Mouse (Mus musculus): ENCODE measurements around the gene Slc27a2.
"Not testable (repeated sequence)": the region's sequence is repeated elsewhere in the genome, so short reads cannot be mapped to it uniquely, and the experiment has no call there.

Gene Slc27a2

DNA sequence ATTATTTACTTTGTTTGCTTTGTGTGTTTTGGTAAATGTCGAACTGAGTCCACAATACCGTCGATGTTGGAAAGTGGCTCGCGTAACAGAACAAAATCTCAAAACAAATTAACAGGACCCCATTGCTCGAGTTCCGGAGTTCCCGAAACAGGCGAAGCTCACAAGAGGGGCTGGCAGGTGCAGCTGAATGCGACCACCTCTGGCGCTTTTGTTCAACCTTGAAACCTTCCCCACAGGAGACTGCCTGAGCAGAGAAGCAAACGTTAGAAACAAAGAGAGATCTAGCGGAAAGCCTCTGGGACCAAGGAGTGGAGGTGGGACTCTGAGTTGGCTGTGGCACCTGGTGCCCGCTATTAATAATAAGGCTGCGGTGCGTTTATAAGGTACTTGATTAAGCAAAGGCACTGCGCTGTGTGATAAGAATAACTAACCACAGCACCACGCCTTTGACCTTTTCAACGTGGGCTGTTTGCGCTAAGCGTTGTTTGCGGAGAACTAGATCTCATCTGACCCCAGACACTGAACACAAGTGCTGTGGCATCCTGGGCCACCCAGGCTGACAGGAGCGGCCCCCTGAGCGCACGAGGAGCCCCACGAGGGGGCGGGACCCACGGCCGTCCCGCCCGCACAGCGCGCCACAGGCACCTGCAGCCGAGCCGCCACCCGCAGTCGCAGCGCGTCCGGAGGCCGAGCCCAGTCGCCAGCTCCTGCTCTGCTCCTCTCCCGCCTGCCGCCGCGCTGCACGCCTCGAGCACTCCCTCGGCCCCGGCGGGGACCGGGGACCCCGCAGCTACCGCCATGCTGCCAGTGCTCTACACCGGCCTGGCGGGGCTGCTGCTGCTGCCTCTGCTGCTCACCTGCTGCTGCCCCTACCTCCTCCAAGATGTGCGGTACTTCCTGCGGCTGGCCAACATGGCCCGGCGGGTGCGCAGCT, at the start of gene Slc27a2:
Gene Slc27a2 (plus strand): TSS at position 51 of the 934 bp plus-strand sequence.
- no peak for DNase-seq (ENCODE audit: low spot score)

DNA sequence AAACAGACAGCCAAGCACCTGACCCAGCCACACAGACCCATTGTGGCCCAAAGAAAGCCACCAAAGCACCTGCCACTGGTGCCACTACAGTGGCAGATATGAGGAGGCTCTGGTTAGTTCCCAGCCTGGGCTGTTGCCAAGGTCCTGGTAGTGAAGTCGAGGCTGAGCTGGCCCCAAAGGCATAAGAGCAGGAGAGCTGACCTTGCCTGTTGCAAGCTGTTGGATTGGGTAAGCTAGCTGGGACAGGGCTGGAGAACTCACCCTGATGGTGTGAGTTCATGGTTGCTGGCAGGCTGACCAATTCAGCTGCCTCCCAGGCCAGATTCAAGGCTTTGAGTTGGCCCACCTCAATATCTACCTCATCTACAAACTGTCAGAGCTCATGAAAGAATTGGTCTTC, 47.1 kb upstream of the Slc27a2 start:
- DNase-seq (ENCODE audit: low spot score) = no peak

DNA sequence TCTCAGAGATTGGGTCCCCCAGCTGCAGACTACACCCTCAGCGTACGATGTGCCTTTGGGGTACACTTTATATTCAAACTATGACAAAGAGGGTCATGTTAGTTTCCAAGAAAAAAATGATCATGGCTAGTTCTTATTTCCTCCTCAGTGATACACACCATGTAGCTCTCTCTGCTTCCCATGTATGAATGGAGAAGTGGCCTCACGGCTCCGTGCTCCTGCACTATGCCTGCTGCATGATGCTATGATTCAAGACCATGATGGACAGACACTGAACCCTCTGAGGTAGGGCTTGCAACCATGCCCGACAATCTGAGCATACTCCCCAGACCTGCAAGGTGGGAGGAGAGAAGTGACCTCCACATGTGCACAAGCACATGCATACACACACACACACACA, 44.7 kb upstream of the Slc27a2 start:
- no peak for DNase-seq (ENCODE audit: low spot score)

DNA sequence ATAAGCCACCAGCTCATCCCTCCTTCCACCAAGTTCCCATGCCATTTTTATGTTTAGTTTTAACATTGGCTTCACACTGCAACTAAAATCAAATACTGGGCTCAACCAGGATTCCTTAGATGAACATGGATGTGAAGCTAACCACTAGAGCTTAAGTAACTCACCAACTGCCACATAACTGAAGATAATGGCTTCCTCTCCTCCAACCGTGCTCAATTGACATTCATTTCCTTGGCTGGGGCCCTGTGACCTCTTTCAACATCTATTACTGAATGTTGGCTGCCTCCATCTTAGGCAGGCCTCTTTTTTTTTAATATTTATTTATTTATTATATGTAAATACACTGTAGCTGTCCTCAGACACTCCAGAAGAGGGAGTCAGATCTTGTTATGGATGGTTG, 44.0 kb upstream of the Slc27a2 start:
- no peak for DNase-seq (ENCODE audit: low spot score)

DNA sequence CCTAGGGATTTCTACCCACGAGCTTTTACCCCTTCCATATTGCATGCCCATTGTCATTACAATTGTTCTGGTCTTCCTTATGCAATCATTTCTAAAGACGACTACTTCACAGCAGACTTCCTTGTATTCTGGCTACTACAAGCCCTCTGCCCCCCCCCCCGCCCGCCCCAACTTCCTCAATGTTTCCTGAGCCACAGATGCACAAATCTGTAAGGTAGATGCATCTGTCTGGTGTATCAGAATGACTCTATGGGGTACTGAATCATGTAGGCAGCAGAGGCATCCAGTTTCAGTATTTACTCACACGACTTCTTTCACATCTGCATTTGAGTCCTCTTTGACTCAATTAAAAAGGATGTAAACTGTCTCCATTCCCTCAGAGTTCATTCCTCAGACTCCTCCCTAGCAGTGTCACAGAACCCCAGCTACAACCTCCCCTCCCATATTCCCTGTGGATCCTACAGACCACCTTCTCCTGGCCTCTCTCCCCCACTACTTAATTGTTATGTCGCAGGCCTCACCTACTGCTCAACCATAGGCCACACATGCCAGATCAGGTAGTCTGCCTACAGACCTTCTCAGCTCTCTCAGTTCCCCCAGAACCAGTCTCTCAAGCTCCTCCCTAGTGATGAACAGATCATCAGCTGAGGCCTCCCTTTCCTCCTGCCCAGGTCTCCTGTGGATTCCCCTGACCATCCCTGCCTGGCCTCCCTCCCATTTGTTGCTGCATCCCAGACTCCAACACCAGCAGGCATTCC, 37.0 kb upstream of the Slc27a2 start:
- DNase-seq (ENCODE audit: low spot score) = no peak

DNA sequence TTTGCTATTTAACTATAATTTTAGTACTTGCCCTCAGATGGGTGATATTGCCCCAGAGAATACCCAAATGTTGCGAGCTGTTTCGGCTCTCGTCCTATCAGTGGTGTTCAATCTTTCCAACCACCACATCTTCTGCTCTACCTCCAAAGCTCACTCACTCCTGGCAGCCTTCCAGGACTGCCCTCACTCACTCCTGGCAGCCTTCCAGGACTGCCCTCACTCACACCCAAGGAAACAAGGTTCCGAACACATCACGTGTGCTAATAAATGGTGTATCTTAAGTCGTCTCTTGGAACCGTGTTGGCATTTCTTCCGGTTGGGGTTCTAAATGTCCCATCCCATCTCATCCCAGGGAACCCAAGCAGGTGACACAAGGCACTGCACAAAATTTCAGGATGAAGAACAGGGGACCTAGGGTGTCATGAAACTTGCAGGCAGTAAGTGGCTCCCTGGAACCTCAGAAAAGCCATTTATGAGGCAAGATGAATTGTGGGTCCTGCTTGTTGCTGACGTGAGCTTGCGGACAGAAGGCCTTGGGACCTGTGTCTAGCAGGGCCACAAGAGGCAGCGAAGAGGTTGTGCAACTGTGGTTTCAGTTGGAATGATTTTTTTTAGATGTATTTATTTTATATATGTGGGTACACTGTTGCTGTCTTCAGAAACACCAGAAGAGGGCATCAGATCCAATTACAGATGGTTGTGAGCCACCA, 32.2 kb upstream of the Slc27a2 start:
- DNase-seq (ENCODE audit: low spot score) = no peak

DNA sequence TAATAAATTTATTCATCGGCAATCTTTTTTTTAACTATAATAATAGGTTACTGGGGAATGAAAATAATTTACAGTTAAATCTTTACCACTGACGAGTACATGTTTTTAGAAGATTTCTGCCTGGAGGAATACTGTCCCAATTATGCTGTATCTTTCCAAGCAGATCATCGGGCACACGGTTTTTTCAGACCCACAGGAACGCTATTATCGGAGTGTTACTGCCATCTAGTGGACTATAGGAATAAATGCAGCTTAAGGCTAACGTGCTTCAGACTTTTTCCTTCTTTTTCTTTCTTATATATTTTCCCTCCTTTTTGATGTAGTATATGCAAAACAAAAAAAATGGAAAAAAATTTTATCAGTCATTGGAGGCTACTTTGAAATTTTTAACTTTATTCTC, 31.4 kb upstream of the Slc27a2 start:
- DNase-seq (ENCODE audit: low spot score) = no peak

DNA sequence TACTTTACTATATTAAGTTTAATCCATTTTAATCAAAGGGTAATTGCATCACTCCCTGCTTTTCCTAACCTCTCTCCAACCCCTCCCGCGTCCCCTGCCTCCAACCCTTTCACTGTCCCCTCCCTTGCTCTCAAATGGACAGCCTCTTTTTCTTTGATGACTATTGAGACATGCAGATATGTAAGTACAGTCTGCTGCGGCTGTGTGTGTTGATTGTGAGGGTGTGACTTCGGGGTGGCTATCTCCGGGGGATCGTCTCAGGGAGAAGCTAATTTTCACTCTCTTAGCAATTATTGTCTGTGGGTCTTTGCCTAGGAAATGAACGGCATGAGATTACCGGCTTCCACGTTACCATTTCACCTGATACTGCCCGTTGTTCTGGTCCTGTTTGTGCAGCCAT, 30.7 kb upstream of the Slc27a2 start:
- DNase-seq (ENCODE audit: low spot score) = no peak

DNA sequence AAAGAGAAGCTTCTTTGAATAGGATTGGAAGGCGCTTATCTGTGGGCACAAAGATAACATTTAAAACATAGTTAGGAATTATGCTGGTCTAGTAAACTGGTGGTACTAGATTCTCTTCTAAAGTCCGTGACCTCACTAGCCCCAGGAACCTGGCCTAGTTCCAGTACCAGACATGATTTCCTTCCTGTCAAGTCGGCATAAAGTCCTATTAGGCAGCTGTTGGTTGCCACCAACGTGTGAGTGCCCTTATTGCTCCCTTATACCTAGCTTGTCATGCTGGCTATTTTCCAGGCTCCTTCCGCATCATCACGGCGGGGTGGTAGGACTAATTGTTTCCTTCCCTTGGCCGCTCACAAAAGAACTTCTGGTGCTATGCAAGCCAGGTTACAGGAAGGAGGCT, 30.2 kb upstream of the Slc27a2 start:
- no peak for DNase-seq (ENCODE audit: low spot score)

DNA sequence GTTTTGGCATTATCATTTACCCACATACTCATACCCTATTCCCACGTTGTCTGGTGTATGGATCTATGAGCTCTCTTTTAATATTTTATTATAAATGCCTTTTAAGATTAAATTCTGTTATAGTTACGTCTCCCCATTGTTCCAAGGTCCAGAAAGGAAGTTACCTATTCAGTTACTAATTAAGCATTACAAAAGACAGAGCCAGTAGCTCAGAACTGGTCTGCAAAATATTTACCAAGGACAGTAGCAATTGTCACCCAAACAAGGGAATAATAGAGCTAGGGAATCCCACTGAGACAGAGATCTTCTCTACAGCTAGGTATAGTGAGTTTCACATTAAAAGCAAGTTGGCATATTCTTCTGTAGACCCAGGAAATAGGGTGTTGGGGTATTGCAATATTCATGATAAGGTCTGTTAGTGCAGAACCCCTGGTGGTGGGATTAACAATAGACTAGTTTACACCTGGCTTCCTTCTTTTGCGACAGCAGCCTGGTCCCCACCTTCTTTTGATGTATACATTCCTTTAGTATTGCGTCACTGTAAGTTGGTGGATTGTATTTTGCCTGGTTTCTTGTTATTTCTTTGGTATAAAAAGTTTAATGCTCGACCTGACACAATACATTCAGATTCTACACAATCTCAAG, 29.0 kb upstream of the Slc27a2 start:
- DNase-seq (ENCODE audit: low spot score) = not testable (repeated sequence)

DNA sequence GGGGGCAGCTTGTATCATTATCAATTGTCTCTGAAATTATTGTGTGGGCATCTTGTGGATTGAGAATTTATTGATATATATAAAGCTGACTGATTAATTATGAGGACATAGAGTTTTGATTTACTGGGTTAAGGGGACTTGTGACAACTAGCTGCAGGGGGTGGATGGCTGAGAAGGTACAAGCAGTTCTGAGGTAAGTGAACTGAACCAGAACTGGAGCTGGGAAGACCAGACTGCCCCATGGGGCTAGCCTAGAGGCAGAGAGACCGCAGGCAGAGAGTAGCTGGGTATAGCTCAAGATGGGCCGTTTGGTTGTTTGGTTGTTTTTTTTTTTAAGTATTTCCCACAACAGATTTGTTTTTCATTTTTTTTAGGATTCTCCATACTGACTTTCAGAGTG, 27.9 kb upstream of the Slc27a2 start:
- no peak for DNase-seq (ENCODE audit: low spot score)

DNA sequence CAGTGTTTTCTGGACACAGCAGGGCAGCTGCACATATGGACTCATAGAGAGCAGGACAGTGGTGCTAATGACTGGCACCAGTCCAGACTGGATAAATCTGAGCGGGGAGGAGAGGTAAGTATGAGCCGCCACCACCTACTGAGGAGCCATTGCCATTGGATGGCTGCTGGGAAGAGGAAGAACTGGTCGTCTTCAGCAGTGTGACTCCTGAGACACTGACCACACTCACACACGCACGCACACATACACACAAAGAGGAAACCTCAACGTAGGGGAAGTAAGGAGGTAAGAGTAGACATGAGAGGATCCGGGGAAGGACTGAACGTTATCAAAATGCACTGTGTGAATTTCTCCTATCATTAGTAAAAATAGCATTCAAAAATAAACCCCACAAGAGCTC, 24.7 kb upstream of the Slc27a2 start:
- DNase-seq (ENCODE audit: low spot score) = no peak

DNA sequence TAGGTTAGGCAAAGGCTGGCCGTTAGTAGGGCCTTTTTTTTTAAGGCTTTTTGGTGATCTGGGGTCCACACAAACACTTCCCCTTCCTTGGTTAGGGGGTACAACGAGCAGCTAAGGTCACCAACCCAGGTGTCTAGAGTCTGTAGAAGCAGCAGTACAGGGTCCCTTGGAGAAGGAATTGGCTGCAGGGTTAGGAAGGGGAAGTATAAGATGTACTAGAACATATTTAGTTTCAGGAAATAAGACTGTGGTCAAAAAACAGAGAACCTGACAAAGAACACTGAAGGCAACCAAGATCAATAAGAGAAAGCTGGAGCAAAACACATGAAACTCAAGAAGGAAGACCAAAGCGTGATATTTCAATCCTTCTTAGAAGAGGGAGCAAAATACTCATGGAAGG, 21.6 kb upstream of the Slc27a2 start:
- no peak for DNase-seq (ENCODE audit: low spot score)

DNA sequence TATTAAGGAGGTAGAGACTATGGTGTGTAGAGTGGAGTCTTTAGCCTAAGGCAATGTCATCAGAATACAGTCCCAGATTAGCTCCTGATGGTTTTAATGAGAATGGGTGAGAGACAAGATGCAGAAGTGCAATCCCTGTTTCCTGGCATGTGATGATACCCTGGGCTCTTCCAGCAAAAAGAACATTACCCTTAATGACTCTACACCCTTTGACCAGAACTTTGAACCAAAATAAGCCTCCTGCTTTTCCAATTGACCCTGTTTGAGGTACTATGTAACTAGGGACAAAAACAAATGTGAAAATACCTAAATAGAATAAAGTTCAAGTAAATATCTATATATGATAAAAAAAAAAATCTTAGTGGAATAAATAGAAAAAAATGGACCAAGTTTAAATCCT, 14.6 kb upstream of the Slc27a2 start:
- no peak for DNase-seq (ENCODE audit: low spot score)

DNA sequence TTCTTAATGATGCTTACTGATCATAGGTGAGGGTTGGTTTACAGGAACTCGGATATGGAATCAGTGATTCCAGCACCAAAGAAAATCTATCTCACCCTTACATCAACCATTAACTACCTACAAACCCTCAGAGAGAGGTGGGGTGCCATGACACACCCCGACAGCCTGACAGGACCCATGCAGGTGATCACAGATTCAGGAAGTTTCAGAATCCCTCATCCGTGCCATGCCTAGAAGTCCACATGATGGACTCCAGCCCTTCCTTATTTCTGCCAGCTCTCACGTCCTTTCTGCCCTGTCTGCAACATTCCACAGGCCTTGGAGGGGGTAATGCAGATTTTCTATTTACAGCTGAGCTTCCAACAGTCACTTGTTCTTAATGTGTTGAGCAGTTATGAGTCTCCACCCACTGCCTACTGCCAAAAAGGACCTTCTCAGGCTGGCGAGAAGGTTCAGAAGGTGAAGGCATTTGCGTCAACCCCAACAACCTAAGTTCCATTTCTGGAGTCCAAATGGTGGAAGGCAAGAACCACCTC, 11.7 kb upstream of the Slc27a2 start:
- DNase-seq (ENCODE audit: low spot score) = no peak

DNA sequence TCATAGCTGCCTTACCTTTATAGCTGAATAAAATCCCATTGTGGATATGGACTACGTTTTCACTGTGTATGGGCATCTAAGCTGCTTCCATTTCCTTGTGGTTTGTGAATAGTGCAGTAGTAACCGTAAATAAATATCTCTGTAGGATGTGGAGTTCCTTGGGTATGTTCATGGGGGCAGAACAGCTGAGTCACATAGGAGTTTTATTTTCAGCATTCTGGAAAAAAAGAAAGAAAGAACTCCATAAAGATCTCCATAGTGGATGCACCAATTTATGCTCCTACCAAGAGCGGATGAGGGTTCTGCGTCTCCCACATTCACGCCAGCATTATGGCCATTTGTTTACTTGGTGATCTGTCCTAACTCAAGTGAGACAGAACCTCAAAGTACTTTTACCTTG, 10.0 kb upstream of the Slc27a2 start:
- no peak for DNase-seq (ENCODE audit: low spot score)

DNA sequence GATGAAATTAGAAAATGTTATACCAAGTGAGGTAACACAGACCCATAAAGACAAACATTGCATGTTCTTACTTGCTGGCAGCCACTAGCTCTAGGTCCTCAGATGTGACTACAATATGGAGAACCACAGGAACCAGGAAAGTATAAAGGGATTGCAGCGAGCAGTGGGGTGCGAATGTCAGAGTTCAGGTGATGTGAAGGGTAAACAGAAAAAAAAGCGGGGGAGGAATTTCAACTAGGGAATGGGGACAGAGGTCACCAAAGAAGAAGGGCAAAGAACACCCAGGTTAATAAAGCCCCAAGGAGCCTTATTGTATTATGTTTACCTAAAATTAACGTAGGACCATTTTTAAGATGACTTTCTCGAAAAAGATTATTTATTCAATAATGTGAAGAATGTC, 6.9 kb upstream of the Slc27a2 start:
- DNase-seq (ENCODE audit: low spot score) = no peak

DNA sequence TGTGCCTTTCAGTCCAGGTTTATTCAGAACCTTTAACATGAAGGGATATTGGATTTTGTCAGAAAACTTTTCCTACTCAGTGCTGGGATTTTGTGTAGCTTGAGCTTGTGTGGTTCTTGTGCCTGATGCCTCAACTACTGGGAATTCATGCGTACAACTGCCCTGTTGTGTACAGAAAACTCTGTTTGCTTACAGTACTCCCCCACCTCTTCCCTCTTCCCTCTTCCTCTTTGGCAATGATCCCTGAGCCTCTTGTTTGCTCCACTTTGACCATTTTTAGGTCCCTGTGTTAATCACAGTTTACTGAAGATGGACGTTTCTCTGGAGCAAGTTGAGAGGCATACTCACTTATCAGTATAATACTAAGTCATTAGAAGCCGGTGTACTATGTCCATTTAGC, 5.8 kb upstream of the Slc27a2 start:
- no peak for DNase-seq (ENCODE audit: low spot score)

DNA sequence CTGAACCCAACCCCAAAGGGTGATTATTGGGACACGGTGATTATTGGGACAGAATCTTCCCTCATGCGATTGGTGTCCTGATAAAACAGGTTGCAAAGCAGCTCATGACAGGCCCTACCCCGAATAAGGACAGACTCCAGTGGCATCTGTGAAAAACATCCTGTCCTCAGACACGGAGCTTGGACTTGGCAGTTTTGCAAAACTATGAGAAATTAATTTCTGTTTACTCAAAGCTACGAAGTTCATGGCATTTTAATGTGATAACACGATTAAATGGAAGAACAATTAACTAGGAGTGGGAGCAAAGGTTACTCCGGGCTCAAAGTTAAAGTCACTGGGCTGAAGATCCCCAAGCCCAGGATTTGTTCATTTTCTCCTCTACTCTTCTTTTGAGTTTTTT, 2.5 kb upstream of the Slc27a2 start:
- DNase-seq (ENCODE audit: low spot score) = no peak

DNA sequence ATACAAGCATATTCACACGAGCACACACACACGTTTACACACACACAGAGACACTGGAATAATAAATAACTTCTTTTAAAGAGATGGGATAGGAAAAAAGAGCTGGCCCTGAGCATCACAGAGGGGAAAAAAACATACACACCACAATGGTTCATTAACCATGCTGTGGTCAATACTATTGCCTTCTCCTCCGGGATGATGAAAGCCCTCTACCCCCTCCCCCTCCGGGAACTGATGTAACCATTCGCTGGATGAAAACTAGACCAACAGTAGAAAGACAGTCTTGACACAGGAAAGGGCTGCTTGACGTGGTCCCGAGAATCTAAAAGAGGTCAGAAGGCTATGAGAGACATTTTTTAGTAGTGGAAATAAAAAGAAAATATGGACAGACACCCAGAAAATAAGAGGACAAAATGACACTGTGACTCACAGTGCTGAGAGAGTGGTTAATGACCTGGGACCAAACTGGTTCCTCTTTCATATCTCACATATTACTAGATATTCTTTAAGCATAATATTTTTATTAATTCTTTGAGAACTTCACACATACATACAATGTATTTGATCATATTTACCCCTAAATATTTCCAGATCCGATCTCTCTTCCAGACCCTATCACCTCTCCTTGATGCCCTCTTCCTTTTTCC, 840 bp upstream of the Slc27a2 start:
- DNase-seq (ENCODE audit: low spot score) = no peak

DNA sequence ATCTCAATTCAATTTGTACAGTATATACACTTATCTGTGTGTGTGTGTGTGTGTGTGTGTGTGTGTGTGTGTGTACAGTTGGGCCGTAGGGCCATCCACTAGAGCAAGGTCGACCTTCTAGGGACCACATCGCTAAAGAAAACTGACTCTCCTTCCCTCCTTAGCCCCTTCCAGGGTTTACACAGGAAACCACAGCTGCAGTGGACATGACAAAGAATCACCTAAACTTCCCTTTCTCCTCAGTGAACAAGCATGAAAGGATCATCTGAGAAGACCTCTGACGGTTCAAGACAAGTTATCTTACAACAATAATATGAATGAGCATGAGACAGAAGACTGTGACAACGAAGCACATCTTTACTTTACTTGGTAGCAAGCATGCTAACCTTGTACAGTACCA, 311 bp upstream of the Slc27a2 start:
- no peak for DNase-seq (ENCODE audit: low spot score)

DNA sequence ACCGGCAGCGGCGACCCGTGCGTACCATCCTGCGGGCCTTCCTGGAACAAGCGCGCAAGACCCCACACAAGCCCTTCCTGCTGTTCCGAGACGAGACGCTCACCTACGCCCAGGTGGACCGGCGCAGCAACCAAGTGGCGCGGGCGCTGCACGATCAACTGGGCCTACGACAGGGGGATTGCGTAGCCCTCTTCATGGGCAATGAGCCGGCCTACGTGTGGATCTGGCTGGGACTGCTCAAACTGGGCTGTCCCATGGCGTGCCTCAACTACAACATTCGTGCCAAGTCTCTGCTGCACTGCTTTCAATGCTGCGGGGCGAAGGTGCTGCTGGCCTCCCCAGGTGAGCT, 1.1 kb downstream of the Slc27a2 start:
- DNase-seq (ENCODE audit: low spot score) = no peak

Data from ovary, postnatal 10 days (tissue).